12 mouse cellular contexts compared by ENCODE assay signal in the genomic region with DNA sequence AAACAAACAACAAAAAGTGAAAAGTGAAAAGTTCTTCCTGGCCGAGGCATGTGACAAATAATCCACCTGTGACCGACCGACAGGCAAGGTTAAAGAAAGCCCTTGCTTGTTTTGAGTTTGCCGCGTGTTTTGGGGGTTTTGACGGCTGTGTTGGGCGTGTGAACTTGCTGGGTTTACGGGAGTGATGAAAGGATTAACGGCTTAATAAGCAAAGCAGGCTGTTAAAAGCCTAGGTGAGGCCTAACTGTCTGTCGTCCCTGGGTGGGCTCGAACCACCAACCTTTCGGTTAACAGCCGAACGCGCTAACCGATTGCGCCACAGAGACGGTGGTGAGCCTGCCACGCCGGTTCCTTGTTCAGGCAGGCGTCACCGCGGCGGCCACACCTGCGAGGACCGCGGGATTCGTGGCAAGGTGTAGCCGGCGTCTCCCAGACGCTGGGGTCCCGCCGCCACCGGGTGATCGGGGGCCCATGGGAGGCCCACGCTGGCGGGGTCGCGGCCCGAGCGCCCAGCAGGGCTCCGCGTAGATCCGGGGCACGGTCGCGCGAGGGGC. TPM values are rescaled to one million over a fixed set of nuclear protein-coding genes. Genes with fewer than 3 reads are reported as not detected.
"Had no signal": no experiment of that assay in that cellular context is flagged by ENCODE, and none has a peak within 500 bp of the region (broad histone marks: within the 10 kb centered on the region; RNA-seq: fewer than 3 reads in every experiment).

No protein-coding gene starts in this region.

RNA-seq across cellular contexts. Expression of a gene that starts 6.9 kb away (rescaled TPM):
- total RNA-seq: layer of hippocampus, adult 18-20 months; layer of hippocampus, postnatal 36 days; left cerebral cortex, adult 8-10 months; left cerebral cortex, postnatal 25 days; monocyte, adult 5-6 weeks; neutrophil, adult 5-6 weeks had no signal
- polyA plus RNA-seq: inflammation-experienced regulatory T-cells, adult 6 months; limb, embryonic 11.5 days; lung, adult 2 months; midbrain, embryonic 11.5 days; midbrain, embryonic 15.5 days; neural tube, embryonic 12.5 days had no signal
